Mouse (Mus musculus): ENCODE measurements around the gene Pcyt2. TPM values are rescaled to one million over a fixed set of nuclear protein-coding genes. Genes with fewer than 3 reads are reported as not detected.

The Pcyt2 gene
- polyA plus RNA-seq (2014; fragmentation: Illumina TruSeq; extraction: RNeasy Lipid Tissue Mini Kit (QIAGEN cat#74804); ENCODE audit: low read depth, low replicate concordance) = 83.9 TPM

DNA sequence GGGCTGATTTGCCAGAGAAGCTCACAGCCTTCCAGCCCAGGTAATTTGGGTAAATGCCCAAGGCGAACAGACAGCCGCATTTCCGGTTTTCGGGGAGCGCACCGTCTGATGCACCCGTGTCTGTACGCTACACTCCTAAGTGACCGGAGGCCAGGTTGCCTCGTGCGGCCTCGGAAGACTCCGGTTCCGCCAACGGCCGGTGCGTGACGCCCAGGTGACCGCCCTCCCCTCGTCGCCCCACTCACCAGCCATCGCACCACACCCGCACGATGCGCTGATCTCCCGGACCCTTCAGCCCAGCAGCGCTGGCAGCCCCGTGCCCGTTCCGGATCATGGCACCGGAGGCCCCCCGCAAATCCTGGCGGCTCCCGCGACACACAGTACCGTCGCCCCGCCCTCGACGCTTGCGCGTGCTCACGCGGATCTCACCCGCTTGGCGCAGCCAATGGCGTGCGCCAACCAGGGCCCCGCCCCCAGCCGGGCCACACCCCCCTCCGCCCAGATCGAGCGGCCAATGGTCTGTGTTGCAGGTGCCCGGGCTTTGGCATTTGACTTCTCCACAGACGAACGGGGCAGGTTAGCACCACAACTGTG is at the start of gene Pcyt2:
Gene Pcyt2 (minus strand): TSS at position 418 of the 594 bp plus-strand sequence.

DNA sequence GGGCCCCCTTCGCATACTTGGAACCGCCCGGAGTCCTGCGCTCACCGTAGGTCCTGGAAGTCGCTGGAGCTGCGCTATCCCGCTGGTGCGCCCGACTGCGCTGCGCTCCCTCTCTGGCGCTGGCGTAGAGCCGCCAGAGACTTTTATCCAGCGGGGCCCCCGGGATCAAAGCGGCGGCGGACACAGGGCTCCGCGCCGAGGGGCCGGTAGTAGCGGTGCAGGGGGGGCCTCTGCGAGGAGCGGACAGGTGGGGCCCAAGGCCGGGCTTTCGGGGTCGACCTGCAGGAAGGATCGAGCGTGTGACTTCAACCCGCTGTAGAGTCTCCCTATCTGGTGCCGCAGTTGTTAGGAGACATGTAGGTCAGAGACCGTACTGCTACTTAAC is 43.3 kb upstream of the Pcyt2 start, which contains the start of gene Notum:
Gene Notum (minus strand): TSS at position 100 of the 385 bp plus-strand sequence.

GRCm38 (mm10) chr11:120648001-120648476 is 30.3 kb upstream of the Pcyt2 start, which contains the start of gene Myadml2:
TSS of gene Myadml2 (minus strand) at chr11:120648158.

GRCm38 (mm10) chr11:120643601-120643987 is 25.9 kb upstream of the Pcyt2 start, which contains the start of gene Pycr1:
TSS of gene Pycr1 (minus strand) at chr11:120643769.

GRCm38 (mm10) chr11:120633520-120634343 is 16.0 kb upstream of the Pcyt2 start, which contains the start of gene Mafg:
TSS of gene Mafg (minus strand) at chr11:120633600.

GRCm38 (mm10) chr11:120625152-120625775 is 7.5 kb upstream of the Pcyt2 start, which contains the start of gene Sirt7:
TSS of gene Sirt7 (minus strand) at chr11:120625240.

DNA sequence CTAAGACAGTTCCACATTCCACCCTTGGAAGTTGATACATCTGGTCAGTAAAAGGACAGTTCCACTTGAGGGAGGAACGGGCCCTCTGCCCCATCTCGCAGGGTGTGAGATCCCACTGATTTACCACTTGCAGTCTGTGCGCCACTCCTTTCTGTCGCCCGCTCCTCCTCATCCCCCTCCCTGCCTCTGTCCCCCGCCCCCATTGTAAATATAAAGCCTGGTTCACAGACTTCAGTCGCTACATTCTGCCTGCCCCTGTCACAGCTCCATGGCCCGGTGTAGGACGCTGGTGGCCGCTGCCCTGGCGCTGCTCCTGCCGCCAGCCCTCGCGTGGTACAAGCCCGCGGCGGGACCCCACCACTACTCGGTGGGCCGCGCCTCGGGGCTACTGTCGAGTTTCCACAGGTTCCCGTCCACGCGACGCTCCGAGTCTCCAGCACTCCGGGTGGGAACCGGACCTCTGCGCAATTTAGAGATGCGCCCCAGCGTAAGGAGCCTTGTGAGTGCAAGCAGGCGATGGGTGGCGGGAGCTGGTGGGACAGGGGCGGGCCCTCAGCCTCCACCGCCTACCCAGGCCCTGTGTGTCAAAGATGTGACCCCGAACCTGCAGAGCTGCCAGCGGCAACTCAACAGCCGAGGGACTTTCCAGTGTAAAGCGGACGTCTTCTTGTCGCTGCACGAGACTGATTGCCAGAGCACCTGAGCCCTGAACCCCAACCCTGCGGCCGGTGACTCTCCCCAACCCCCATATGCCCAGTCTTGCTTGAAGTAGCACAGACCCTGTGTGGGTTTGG is 9.3 kb downstream of the Pcyt2 start, which contains the start of gene Npb:
Gene Npb (plus strand): TSS at position 237 of the 794 bp plus-strand sequence.

GRCm38 (mm10) chr11:120598283-120598989 is 19.3 kb downstream of the Pcyt2 start, which contains the start of the genes Alyref and Anapc11:
TSS of gene Alyref (minus strand) at chr11:120598365.
TSS of gene Anapc11 (plus strand) at chr11:120598421.

GRCm38 (mm10) chr11:120581490-120582267 is 36.1 kb downstream of the Pcyt2 start, which contains the start of gene Arhgdia:
TSS of gene Arhgdia (minus strand) at chr11:120581624.

DNA sequence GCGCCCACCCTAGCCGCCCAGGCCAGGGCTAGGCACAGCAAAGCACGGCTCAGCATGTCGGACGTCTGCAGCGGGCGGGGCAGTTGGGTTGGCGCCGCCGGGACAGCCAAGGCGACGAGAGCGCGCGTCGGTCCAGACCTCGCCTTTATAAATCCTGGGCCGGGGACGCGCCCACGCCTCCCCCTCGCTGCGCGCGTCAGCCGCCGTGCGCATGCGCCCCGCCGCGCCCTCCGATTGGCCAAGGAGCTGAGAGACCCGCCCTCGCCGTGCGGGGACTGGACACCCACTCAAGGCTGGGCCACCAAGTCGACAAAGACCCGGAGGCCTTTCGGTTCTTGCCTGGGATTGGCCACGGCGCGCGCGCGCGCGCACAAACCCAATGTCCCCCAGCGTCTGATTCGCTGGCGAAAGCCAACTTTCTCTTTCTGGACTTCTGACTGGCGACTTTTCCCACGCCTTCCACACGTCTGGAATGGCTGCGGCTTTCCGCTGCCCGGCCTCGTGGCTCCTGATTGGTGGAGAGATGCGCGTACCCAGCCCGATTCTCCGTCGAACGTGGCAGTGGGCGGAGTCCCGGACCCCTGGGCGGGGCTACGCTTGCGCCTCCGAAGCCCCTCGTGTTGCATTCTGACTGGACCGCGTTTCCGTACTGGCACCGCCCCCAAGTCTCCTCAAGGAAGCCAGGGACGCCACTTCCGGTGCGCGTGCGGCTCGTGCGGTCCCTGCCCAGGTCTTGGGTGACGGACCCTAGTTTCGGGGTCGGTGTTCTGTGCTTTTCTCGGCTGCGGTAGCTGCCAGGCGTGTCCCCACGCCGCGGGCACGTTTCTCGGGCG is 44.8 kb downstream of the Pcyt2 start, which contains the start of gene P4hb:
Gene P4hb (minus strand): TSS at position 502 of the 833 bp plus-strand sequence.

Other genes with a start within 250 kb of the Pcyt2 start
- gene Faap100, start 239.2 kb downstream of the Pcyt2 start, polyA plus RNA-seq (2014; fragmentation: Illumina TruSeq; extraction: RNeasy Lipid Tissue Mini Kit (QIAGEN cat#74804); ENCODE audit: low read depth, low replicate concordance) = 9.8 TPM
- 50.3 TPM for gene Nploc4, start 180.2 kb downstream of the Pcyt2 start, polyA plus RNA-seq (2014; fragmentation: Illumina TruSeq; extraction: RNeasy Lipid Tissue Mini Kit (QIAGEN cat#74804); ENCODE audit: low read depth, low replicate concordance)
- not detected for gene Tspan10, start 175.3 kb downstream of the Pcyt2 start, polyA plus RNA-seq (2014; fragmentation: Illumina TruSeq; extraction: RNeasy Lipid Tissue Mini Kit (QIAGEN cat#74804); ENCODE audit: low read depth, low replicate concordance)
- 0.65 TPM for gene Pde6g, start 164.4 kb downstream of the Pcyt2 start, polyA plus RNA-seq (2014; fragmentation: Illumina TruSeq; extraction: RNeasy Lipid Tissue Mini Kit (QIAGEN cat#74804); ENCODE audit: low read depth, low replicate concordance)
- gene Oxld1, start 159.9 kb downstream of the Pcyt2 start, polyA plus RNA-seq (2014; fragmentation: Illumina TruSeq; extraction: RNeasy Lipid Tissue Mini Kit (QIAGEN cat#74804); ENCODE audit: low read depth, low replicate concordance) = 20.5 TPM
- gene Ccdc137, start 159.8 kb downstream of the Pcyt2 start, polyA plus RNA-seq (2014; fragmentation: Illumina TruSeq; extraction: RNeasy Lipid Tissue Mini Kit (QIAGEN cat#74804); ENCODE audit: low read depth, low replicate concordance) = 18.3 TPM
- gene Arl16, start 150.3 kb downstream of the Pcyt2 start, polyA plus RNA-seq (2014; fragmentation: Illumina TruSeq; extraction: RNeasy Lipid Tissue Mini Kit (QIAGEN cat#74804); ENCODE audit: low read depth, low replicate concordance) = 23.1 TPM
- 58.6 TPM for gene Mrpl12, start 133.3 kb downstream of the Pcyt2 start, polyA plus RNA-seq (2014; fragmentation: Illumina TruSeq; extraction: RNeasy Lipid Tissue Mini Kit (QIAGEN cat#74804); ENCODE audit: low read depth, low replicate concordance)
- gene Slc25a10, start 126.1 kb downstream of the Pcyt2 start, polyA plus RNA-seq (2014; fragmentation: Illumina TruSeq; extraction: RNeasy Lipid Tissue Mini Kit (QIAGEN cat#74804); ENCODE audit: low read depth, low replicate concordance) = 127 TPM
- 0.86 TPM for gene Gcgr, start 87.2 kb downstream of the Pcyt2 start, polyA plus RNA-seq (2014; fragmentation: Illumina TruSeq; extraction: RNeasy Lipid Tissue Mini Kit (QIAGEN cat#74804); ENCODE audit: low read depth, low replicate concordance)
- gene Mcrip1, start 68.2 kb downstream of the Pcyt2 start, polyA plus RNA-seq (2014; fragmentation: Illumina TruSeq; extraction: RNeasy Lipid Tissue Mini Kit (QIAGEN cat#74804); ENCODE audit: low read depth, low replicate concordance) = 110 TPM
- not detected for gene Ppp1r27, start 66.8 kb downstream of the Pcyt2 start, polyA plus RNA-seq (2014; fragmentation: Illumina TruSeq; extraction: RNeasy Lipid Tissue Mini Kit (QIAGEN cat#74804); ENCODE audit: low read depth, low replicate concordance)
- gene P4hb, start 44.7 kb downstream of the Pcyt2 start, polyA plus RNA-seq (2014; fragmentation: Illumina TruSeq; extraction: RNeasy Lipid Tissue Mini Kit (QIAGEN cat#74804); ENCODE audit: low read depth, low replicate concordance) = 519 TPM
- gene Arhgdia, start 36.3 kb downstream of the Pcyt2 start, polyA plus RNA-seq (2014; fragmentation: Illumina TruSeq; extraction: RNeasy Lipid Tissue Mini Kit (QIAGEN cat#74804); ENCODE audit: low read depth, low replicate concordance) = 356 TPM
- 39.4 TPM for gene Alyref, start 19.6 kb downstream of the Pcyt2 start, polyA plus RNA-seq (2014; fragmentation: Illumina TruSeq; extraction: RNeasy Lipid Tissue Mini Kit (QIAGEN cat#74804); ENCODE audit: low read depth, low replicate concordance)
- gene Anapc11, start 19.5 kb downstream of the Pcyt2 start, polyA plus RNA-seq (2014; fragmentation: Illumina TruSeq; extraction: RNeasy Lipid Tissue Mini Kit (QIAGEN cat#74804); ENCODE audit: low read depth, low replicate concordance) = 47.3 TPM
- not detected for gene Npb, start 9.5 kb downstream of the Pcyt2 start, polyA plus RNA-seq (2014; fragmentation: Illumina TruSeq; extraction: RNeasy Lipid Tissue Mini Kit (QIAGEN cat#74804); ENCODE audit: low read depth, low replicate concordance)
- 40.4 TPM for gene Sirt7, start 7.3 kb upstream of the Pcyt2 start, polyA plus RNA-seq (2014; fragmentation: Illumina TruSeq; extraction: RNeasy Lipid Tissue Mini Kit (QIAGEN cat#74804); ENCODE audit: low read depth, low replicate concordance)
- gene Mafg, start 15.7 kb upstream of the Pcyt2 start, polyA plus RNA-seq (2014; fragmentation: Illumina TruSeq; extraction: RNeasy Lipid Tissue Mini Kit (QIAGEN cat#74804); ENCODE audit: low read depth, low replicate concordance) = 66.7 TPM
- gene Pycr1, start 25.8 kb upstream of the Pcyt2 start, polyA plus RNA-seq (2014; fragmentation: Illumina TruSeq; extraction: RNeasy Lipid Tissue Mini Kit (QIAGEN cat#74804); ENCODE audit: low read depth, low replicate concordance) = 4.0 TPM
- not detected for gene Myadml2, start 30.2 kb upstream of the Pcyt2 start, polyA plus RNA-seq (2014; fragmentation: Illumina TruSeq; extraction: RNeasy Lipid Tissue Mini Kit (QIAGEN cat#74804); ENCODE audit: low read depth, low replicate concordance)
- 4.7 TPM for gene Notum, start 43.2 kb upstream of the Pcyt2 start, polyA plus RNA-seq (2014; fragmentation: Illumina TruSeq; extraction: RNeasy Lipid Tissue Mini Kit (QIAGEN cat#74804); ENCODE audit: low read depth, low replicate concordance)
- 76.1 TPM for gene Aspscr1, start 55.0 kb upstream of the Pcyt2 start, polyA plus RNA-seq (2014; fragmentation: Illumina TruSeq; extraction: RNeasy Lipid Tissue Mini Kit (QIAGEN cat#74804); ENCODE audit: low read depth, low replicate concordance)
- 91.5 TPM for gene Cenpx, start 95.8 kb upstream of the Pcyt2 start, polyA plus RNA-seq (2014; fragmentation: Illumina TruSeq; extraction: RNeasy Lipid Tissue Mini Kit (QIAGEN cat#74804); ENCODE audit: low read depth, low replicate concordance)
- 40.3 TPM for gene Lrrc45, start 96.0 kb upstream of the Pcyt2 start, polyA plus RNA-seq (2014; fragmentation: Illumina TruSeq; extraction: RNeasy Lipid Tissue Mini Kit (QIAGEN cat#74804); ENCODE audit: low read depth, low replicate concordance)
- gene Rac3, start 103.5 kb upstream of the Pcyt2 start, polyA plus RNA-seq (2014; fragmentation: Illumina TruSeq; extraction: RNeasy Lipid Tissue Mini Kit (QIAGEN cat#74804); ENCODE audit: low read depth, low replicate concordance) = 11.5 TPM
- gene Dcxr, start 109.3 kb upstream of the Pcyt2 start, polyA plus RNA-seq (2014; fragmentation: Illumina TruSeq; extraction: RNeasy Lipid Tissue Mini Kit (QIAGEN cat#74804); ENCODE audit: low read depth, low replicate concordance) = 102 TPM
- 65.7 TPM for gene Cbr2, start 114.2 kb upstream of the Pcyt2 start, polyA plus RNA-seq (2014; fragmentation: Illumina TruSeq; extraction: RNeasy Lipid Tissue Mini Kit (QIAGEN cat#74804); ENCODE audit: low read depth, low replicate concordance)
- 114 TPM for gene Hmga1b, start 144.9 kb upstream of the Pcyt2 start, polyA plus RNA-seq (2014; fragmentation: Illumina TruSeq; extraction: RNeasy Lipid Tissue Mini Kit (QIAGEN cat#74804); ENCODE audit: low read depth, low replicate concordance)
- 25.6 TPM for gene Rfng, start 166.3 kb upstream of the Pcyt2 start, polyA plus RNA-seq (2014; fragmentation: Illumina TruSeq; extraction: RNeasy Lipid Tissue Mini Kit (QIAGEN cat#74804); ENCODE audit: low read depth, low replicate concordance)
- gene Gps1, start 166.3 kb upstream of the Pcyt2 start, polyA plus RNA-seq (2014; fragmentation: Illumina TruSeq; extraction: RNeasy Lipid Tissue Mini Kit (QIAGEN cat#74804); ENCODE audit: low read depth, low replicate concordance) = 114 TPM
- gene Dus1l, start 178.5 kb upstream of the Pcyt2 start, polyA plus RNA-seq (2014; fragmentation: Illumina TruSeq; extraction: RNeasy Lipid Tissue Mini Kit (QIAGEN cat#74804); ENCODE audit: low read depth, low replicate concordance) = 30.9 TPM
- 426 TPM for gene Fasn, start 206.6 kb upstream of the Pcyt2 start, polyA plus RNA-seq (2014; fragmentation: Illumina TruSeq; extraction: RNeasy Lipid Tissue Mini Kit (QIAGEN cat#74804); ENCODE audit: low read depth, low replicate concordance)

Data from adipose tissue, adult 10 weeks (tissue).